Mouse (Mus musculus): ENCODE data around the gene Gm13128. TPM values are rescaled to one million over a fixed set of nuclear protein-coding genes. Genes with fewer than 3 reads are reported as not detected.
"Not testable (repeated sequence)": the region's sequence is repeated elsewhere in the genome, so short reads cannot be mapped to it uniquely, and the experiment has no call there.

The Gm13128 gene
- polyA plus RNA-seq (2015; fragmentation: Nextera tagmentation; extraction: Ambion mirVana), result not detected in 2 replicates

DNA sequence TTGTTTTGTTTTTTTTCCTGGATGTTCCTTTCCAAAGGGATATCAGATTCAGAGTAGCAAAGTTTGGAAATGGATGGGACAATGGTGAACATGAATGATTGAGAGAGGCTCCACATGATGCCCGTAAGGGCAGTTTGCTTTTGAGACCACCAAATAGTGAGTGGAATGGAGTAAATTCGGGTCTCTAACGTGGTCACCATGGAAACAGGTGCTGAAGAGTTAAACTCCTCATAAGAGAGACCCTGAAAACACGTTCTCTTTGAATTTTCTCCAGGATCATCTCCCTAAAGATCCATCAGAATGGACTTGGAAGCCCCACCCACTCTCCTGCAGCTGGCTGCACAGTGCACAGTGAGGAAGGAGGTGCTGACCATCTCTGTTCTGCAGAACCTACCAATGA, at the start of gene Gm13128:
TSS of gene Gm13128 (plus strand) at position 301 of the 400 bp plus-strand sequence.
- H3K36me3 ChIP-seq; H3K4me1 ChIP-seq; H3K27me3 ChIP-seq; ATAC-seq (ENCODE audit: borderline replicate concordance, extremely low read depth, low FRiP score, low TSS enrichment); H3K4me2 ChIP-seq; H3K27ac ChIP-seq; H3K9ac ChIP-seq; H3K9me3 ChIP-seq; H3K4me3 ChIP-seq: not testable (repeated sequence)
- 59% methylated on average over 4 of the region's 4 CpGs for WGBS

DNA sequence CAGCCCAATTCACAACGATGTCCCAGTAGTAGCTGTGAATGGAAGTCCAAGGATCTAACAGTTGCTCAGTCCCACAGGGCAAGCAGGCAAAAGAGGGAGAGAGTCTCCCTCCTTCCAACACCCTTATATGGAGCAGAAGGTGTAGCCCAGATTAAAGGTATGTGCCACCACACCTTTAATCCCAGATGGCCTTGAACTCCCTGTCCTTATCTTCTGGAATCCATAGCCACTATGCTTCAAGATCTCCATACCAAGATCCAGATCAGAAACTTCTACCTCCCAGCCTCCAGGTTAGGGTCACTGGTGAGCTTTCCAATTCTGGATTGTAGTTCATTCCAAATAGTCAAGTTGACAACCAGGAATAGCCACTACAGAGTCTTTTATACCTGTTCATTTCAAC, 49.7 kb upstream of the Gm13128 start, which contains the start of gene Pramel5:
TSS of gene Pramel5 (minus strand) at position 101 of the 400 bp plus-strand sequence.
- H3K4me3 ChIP-seq; H3K4me1 ChIP-seq; H3K36me3 ChIP-seq; H3K27ac ChIP-seq; H3K27me3 ChIP-seq; H3K4me2 ChIP-seq; H3K9ac ChIP-seq; ATAC-seq (ENCODE audit: borderline replicate concordance, extremely low read depth, low FRiP score, low TSS enrichment); H3K9me3 ChIP-seq: not testable (repeated sequence)
- 57% methylated on average over 1 of the region's 1 CpGs for WGBS

GRCm38 (mm10) chr4:144299414-144299813, 30.6 kb upstream of the Gm13128 start:
- not testable (repeated sequence) for H3K4me1 ChIP-seq; H3K4me3 ChIP-seq; H3K27me3 ChIP-seq; H3K27ac ChIP-seq; H3K4me2 ChIP-seq; ATAC-seq (ENCODE audit: borderline replicate concordance, extremely low read depth, low FRiP score, low TSS enrichment); H3K9ac ChIP-seq; H3K36me3 ChIP-seq; H3K9me3 ChIP-seq
- WGBS, result 41% methylated on average over 1 of the region's 1 CpGs

GRCm38 (mm10) chr4:144312666-144313460, 17.2 kb upstream of the Gm13128 start:
- ATAC-seq (ENCODE audit: borderline replicate concordance, extremely low read depth, low FRiP score, low TSS enrichment); H3K27me3 ChIP-seq: not testable (repeated sequence)

GRCm38 (mm10) chr4:144335856-144336255, 5.8 kb downstream of the Gm13128 start:
- H3K4me3 ChIP-seq; ATAC-seq (ENCODE audit: borderline replicate concordance, extremely low read depth, low FRiP score, low TSS enrichment); H3K36me3 ChIP-seq; H3K9me3 ChIP-seq; H3K4me2 ChIP-seq; H3K4me1 ChIP-seq; H3K27me3 ChIP-seq; H3K9ac ChIP-seq; H3K27ac ChIP-seq: not testable (repeated sequence)
- WGBS, result 64% methylated on average over 3 of the region's 3 CpGs

More at GRCm38 (mm10) chr4:144312666-144313460, 17.2 kb upstream of the Gm13128 start:
- not testable (repeated sequence) for H3K36me3 ChIP-seq, H3K4me3 ChIP-seq, H3K9me3 ChIP-seq, H3K27ac ChIP-seq, H3K4me1 ChIP-seq, H3K4me2 ChIP-seq, H3K9ac ChIP-seq
- 74% methylated on average over 2 of the region's 2 CpGs for WGBS

DNA sequence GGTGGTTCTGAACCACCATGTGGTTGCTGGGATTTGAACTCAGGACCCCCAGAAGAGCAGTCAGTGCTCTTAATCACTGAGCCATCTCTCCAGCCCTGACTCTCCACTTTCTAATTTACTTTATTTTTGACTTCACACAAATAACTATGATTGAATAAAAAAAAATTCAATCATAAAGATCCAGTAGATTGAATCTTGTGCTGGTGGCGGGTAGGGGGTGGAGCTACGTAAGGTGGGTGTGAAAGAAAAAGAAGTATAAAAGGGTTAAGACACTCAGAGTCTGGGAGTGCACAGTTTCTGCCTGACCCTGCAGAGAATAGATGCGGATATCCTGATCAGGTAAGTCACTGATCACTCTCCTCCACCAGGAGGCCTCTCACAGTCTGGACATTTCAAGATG, 27.6 kb downstream of the Gm13128 start, which contains the start of gene Gm13119:
TSS of gene Gm13119 (plus strand) at position 301 of the 400 bp plus-strand sequence.
- not testable (repeated sequence) for H3K4me3 ChIP-seq; H3K4me1 ChIP-seq; H3K27ac ChIP-seq; H3K9ac ChIP-seq; H3K4me2 ChIP-seq; H3K36me3 ChIP-seq; H3K27me3 ChIP-seq; H3K9me3 ChIP-seq; ATAC-seq (ENCODE audit: borderline replicate concordance, extremely low read depth, low FRiP score, low TSS enrichment)
- WGBS, result 78% methylated on average over 3 of the region's 3 CpGs

- Histone ChIP-seq H3K4me3 (no peak within 1 kb of the TSS), H3K9ac (no peak within 1 kb of the TSS), H3K36me3 (no peaks in the 10 kb centered on the region), H3K27me3 (no peaks in the 10 kb centered on the region), H3K4me1 (no peaks in the 10 kb centered on the region), H3K27ac (no peak within 1 kb of the TSS), H3K9me3 (no peaks in the 10 kb centered on the region), H3K4me2 (no peak within 1 kb of the TSS)
- ATAC-seq (ENCODE audit: borderline replicate concordance, extremely low read depth, low FRiP score, low TSS enrichment), result no peak
- WGBS, result 31% methylated on average over 2 of the region's 2 CpGs
Measured at GRCm38 (mm10) chr4:144377911-144378310, 47.9 kb downstream of the Gm13128 start, which contains the start of gene Pramef20. TSS of gene Pramef20 (minus strand) at chr4:144377933.

Other genes starting within 250 kb of the Gm13128 start
- not detected in 2 replicates for gene Gm13102, start 223.8 kb upstream of the Gm13128 start, polyA plus RNA-seq (2015; fragmentation: Nextera tagmentation; extraction: Ambion mirVana)
- not detected in 2 replicates for gene Oog3, start 167.6 kb upstream of the Gm13128 start, polyA plus RNA-seq (2015; fragmentation: Nextera tagmentation; extraction: Ambion mirVana)
- gene Oog2, start 139.5 kb upstream of the Gm13128 start, polyA plus RNA-seq (2015; fragmentation: Nextera tagmentation; extraction: Ambion mirVana), result not detected in 2 replicates
- gene C87977, start 116.9 kb upstream of the Gm13128 start, polyA plus RNA-seq (2015; fragmentation: Nextera tagmentation; extraction: Ambion mirVana), result not detected in 2 replicates
- not detected in 2 replicates for gene Pramel5, start 49.8 kb upstream of the Gm13128 start, polyA plus RNA-seq (2015; fragmentation: Nextera tagmentation; extraction: Ambion mirVana)
- gene Gm13119, start 27.7 kb downstream of the Gm13128 start, polyA plus RNA-seq (2015; fragmentation: Nextera tagmentation; extraction: Ambion mirVana), result not detected in 2 replicates
- gene Pramef20, start 47.7 kb downstream of the Gm13128 start, polyA plus RNA-seq (2015; fragmentation: Nextera tagmentation; extraction: Ambion mirVana), result not detected in 2 replicates
- gene Pramef12, start 78.2 kb downstream of the Gm13128 start, polyA plus RNA-seq (2015; fragmentation: Nextera tagmentation; extraction: Ambion mirVana), result 0.15 TPM in 1 of 2 replicates, not detected in the other
- not detected in 2 replicates for gene 1700012P22Rik, start 108.5 kb downstream of the Gm13128 start, polyA plus RNA-seq (2015; fragmentation: Nextera tagmentation; extraction: Ambion mirVana)
- not detected in 2 replicates for gene Gm9944, start 123.1 kb downstream of the Gm13128 start, polyA plus RNA-seq (2015; fragmentation: Nextera tagmentation; extraction: Ambion mirVana)
- not detected in 2 replicates for gene Aadacl3, start 133.5 kb downstream of the Gm13128 start, polyA plus RNA-seq (2015; fragmentation: Nextera tagmentation; extraction: Ambion mirVana)
- gene 9430007A20Rik, start 189.6 kb downstream of the Gm13128 start, polyA plus RNA-seq (2015; fragmentation: Nextera tagmentation; extraction: Ambion mirVana), result not detected in 2 replicates
- gene Gm13124, start 234.9 kb downstream of the Gm13128 start, polyA plus RNA-seq (2015; fragmentation: Nextera tagmentation; extraction: Ambion mirVana), result not detected in 2 replicates